Mouse (Mus musculus) thymus, adult 2 months (tissue): Measurements from ENCODE around the gene Ift27.

Experiments used
- CTCF ChIP-seq: fragments of 200-500 bp; IDR thresholded peaks from 2 replicates; pipeline ENCODE4 v1.5.1; 2012; ENCODE audit warnings: mild to moderate bottlenecking, control low read depth, low read length, moderate library complexity, borderline replicate concordance; ENCODE audit not compliant: control insufficient read depth, poor library complexity, insufficient read depth; ENCODE audit errors: extremely low read depth
- POLR2A ChIP-seq: fragments of 200-500 bp; IDR thresholded peaks from 2 replicates; pipeline ENCODE4 v1.6.1; 2012; ENCODE audit warnings: mild to moderate bottlenecking, low read length, control low read depth, moderate library complexity; ENCODE audit not compliant: control insufficient read depth, poor library complexity, insufficient read depth; ENCODE audit errors: extremely low read depth

DNA sequence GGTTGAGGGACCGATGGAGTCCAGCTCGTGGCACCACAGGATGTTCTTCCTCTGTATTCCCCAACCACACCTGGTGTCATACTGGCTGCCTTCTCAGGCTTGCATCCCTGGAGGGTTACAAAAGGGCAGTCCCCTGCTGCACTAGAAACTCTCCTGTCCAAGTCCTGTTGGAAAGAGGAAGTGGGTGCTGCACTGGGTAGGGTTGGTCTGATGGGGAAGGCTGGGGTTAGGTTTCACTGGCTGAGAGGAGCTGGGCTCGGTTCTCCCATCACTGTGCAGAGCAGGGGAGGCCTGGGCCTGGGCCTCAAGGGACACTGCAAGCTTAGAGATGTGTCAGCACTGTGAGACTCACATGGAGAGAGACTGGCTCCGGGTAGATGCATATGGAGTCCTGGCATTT, 36.3 kb upstream of the Ift27 start:
- no peak for TF ChIP-seq POLR2A
- TF ChIP-seq CTCF: no peak
